ENCODE assay signal across 8 mouse cellular contexts in genomic region chr19:24017427-24017826, GRCm38 (mm10). TPM values are rescaled to one million over a fixed set of nuclear protein-coding genes. Genes with fewer than 3 reads are reported as not detected.
DNase-seq lines count a peak whose midpoint lies in the region; ATAC-seq and TF ChIP-seq lines count a peak whose summit lies in the region.
"Had no signal": no experiment of that assay in that cellular context is flagged by ENCODE, and none has a peak within 500 bp of the region (broad histone marks: within the 10 kb centered on the region; RNA-seq: fewer than 3 reads in every experiment).

No protein-coding gene starts in this region.

- no peak for TF ChIP-seq POLR2A in bone marrow macrophage, adult 2 months (IDR thresholded peaks at IDR 0.05; ENCODE audit: borderline replicate concordance, low read depth, low read length)

- peaks cover 27% of the 10 kb centered on the region for H3K4me1 ChIP-seq in bone marrow macrophage, adult 2 months (ENCODE audit: control insufficient read depth, insufficient read depth, low read length)
- H3K4me1 ChIP-seq in stomach, embryonic 16.5 days (ENCODE audit: control insufficient read depth, insufficient read depth, low read length): no peaks in the 10 kb centered on the region

- H3K4me3 ChIP-seq in bone marrow macrophage, adult 2 months (ENCODE audit: insufficient read depth, low read length): no peak overlapping the region
- no peak overlapping the region for H3K4me3 ChIP-seq in stomach, embryonic 16.5 days (replicated peaks; ENCODE audit: low read length)

- TF ChIP-seq CTCF in bone marrow macrophage, adult 2 months (IDR thresholded peaks at IDR 0.05; ENCODE audit: low read depth, low read length): no peak

- 22% methylated on average over 1 of the region's 1 CpGs for WGBS in stomach, embryonic 16.5 days

- no peak overlapping the region for H3K4me2 ChIP-seq in stomach, embryonic 16.5 days (ENCODE audit: low read depth, low read length)

- H3K9ac ChIP-seq in stomach, embryonic 16.5 days (ENCODE audit: low read length): no peak overlapping the region

- DNase-seq in R1 (ENCODE audit: low read depth, low spot score): peak; percentile 80
- peak; percentile 62 to 66 for DNase-seq in heart, postnatal 14 days
- DNase-seq in kidney, postnatal 4 days: peak; percentile 61 to 76
- no peak for DNase-seq in left cerebral cortex, postnatal 36 days (ENCODE audit: low spot score in 2 of 2)
- DNase-seq in frontal cortex, postnatal 14 days (ENCODE audit: low spot score in 2 of 2): no peak

- intact Hi-C loops in heart, postnatal 14 days (cut with DNase I): loop anchor here (5.0 kb wide), 1 partner anchor 250 kb away; no protein-coding TSS in a partner anchor
- intact Hi-C loops in left cerebral cortex, postnatal 36 days (cut with DNase I): no loop called here

- peak; percentile 75; the same call in 1 of the 2 replicates for ATAC-seq in stomach, embryonic 16.5 days (ENCODE audit: insufficient read depth, low FRiP score)

- H3K27me3 ChIP-seq in stomach, embryonic 16.5 days (ENCODE audit: control insufficient read depth, insufficient read depth, low read length): no peaks in the 10 kb centered on the region

- H3K27ac ChIP-seq in bone marrow macrophage, adult 2 months (ENCODE audit: insufficient read depth, low read depth, low read length): peak overlapping the region; percentile 62
- peak overlapping the region; percentile 3; the same call in 1 of the 2 replicates for H3K27ac ChIP-seq in stomach, embryonic 16.5 days (ENCODE audit: low read length)
- H3K27ac ChIP-seq: macrophage had no signal

- H3K36me3 ChIP-seq in stomach, embryonic 16.5 days (ENCODE audit: control insufficient read depth, insufficient read depth, low read length): no peaks in the 10 kb centered on the region

- H3K9me3 ChIP-seq in stomach, embryonic 16.5 days (replicated peaks; ENCODE audit: control insufficient read depth, low read length): no peaks in the 10 kb centered on the region

RNA-seq across cellular contexts. Expression of gene Fam189a2, which starts 13.4 kb away (rescaled TPM):
- not detected in 2 replicates for polyA plus RNA-seq in bone marrow macrophage, adult 2 months (2012; ENCODE audit: insufficient read depth, insufficient read length, missing spikeins)
- 10 to 100 TPM; 51.6 to 55.6 TPM for total RNA-seq in heart, postnatal 14 days (2021)
- 0.47 and 0.75 TPM in 2 replicates for polyA plus RNA-seq in stomach, embryonic 16.5 days (2015; fragmentation: Nextera tagmentation; extraction: Ambion mirVana)
- 10 to 100 TPM; 10.4 to 10.5 TPM for total RNA-seq in left cerebral cortex, postnatal 36 days (2021)
- polyA plus RNA-seq: macrophage had no signal

Comparison
In these comparisons a context has a peak if more than half of its experiments do, and no peak if none do; other contexts are left out.
1. DNase-seq: peak in R1 (single experiment), heart, postnatal 14 days (2 of 2) and kidney, postnatal 4 days (2 of 2); none in left cerebral cortex, postnatal 36 days (0 of 2) and frontal cortex, postnatal 14 days (0 of 2).
2. RNA of gene Fam189a2, which starts 13.4 kb away (total RNA-seq): 51.6 to 55.6 TPM in heart, postnatal 14 days; 10.4 to 10.5 TPM in left cerebral cortex, postnatal 36 days; every median in the first group is over 4 times any median in the second.